Comparison of ENCODE assay signal across 18 mouse cellular contexts in the genomic region with DNA sequence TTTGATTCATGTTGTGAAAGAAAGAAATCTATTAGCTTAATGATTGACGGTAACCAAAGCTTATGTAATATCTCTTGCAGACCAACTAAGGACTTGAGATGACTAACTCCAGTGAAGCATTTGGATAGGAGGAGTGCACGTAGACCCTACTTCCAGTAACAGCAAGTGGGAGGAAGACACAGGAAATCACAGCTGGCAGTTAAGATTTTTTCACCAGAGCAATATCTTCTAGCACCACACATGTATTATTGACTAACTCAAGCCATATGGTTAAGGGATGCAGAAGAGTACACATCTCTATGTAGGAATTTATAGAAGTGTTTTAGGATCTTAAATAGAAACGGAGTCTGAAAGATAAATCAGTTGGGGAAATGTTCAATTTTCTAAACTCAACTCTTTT.
"Had no signal": no experiment of that assay in that cellular context is flagged by ENCODE, and none has a peak within 500 bp of the region (broad histone marks: within the 10 kb centered on the region; RNA-seq: fewer than 3 reads in every experiment).

No protein-coding gene starts in this region.

- H3K27ac ChIP-seq: intestine, embryonic 15.5 days; layer of hippocampus, adult 2 months; limb, embryonic 12.5 days; liver, embryonic 13.5 days; lung, embryonic 15.5 days; macrophage; midbrain, embryonic 12.5 days; neural tube, embryonic 13.5 days had no signal

- H3K4me1 ChIP-seq: intestine, embryonic 15.5 days; limb, embryonic 12.5 days; liver, embryonic 13.5 days; lung, embryonic 15.5 days; megakaryocyte, embryonic 14.5 days; midbrain, embryonic 12.5 days; neural tube, embryonic 13.5 days had no signal

- H3K9me3 ChIP-seq: intestine, embryonic 15.5 days; limb, embryonic 12.5 days; liver, embryonic 13.5 days; lung, embryonic 15.5 days; megakaryocyte, embryonic 14.5 days; midbrain, embryonic 12.5 days; neural tube, embryonic 13.5 days had no signal

- DNase-seq: kidney, adult 18-20 months; kidney, postnatal 10 days; kidney, postnatal 4 days; liver; liver, embryonic 13.5 days; liver, postnatal 0 days; lung, postnatal 14 days; retina, postnatal 1 day; thymus, postnatal 4 days had no signal

- H3K4me3 ChIP-seq: intestine, embryonic 15.5 days; layer of hippocampus, adult 2 months; limb, embryonic 12.5 days; liver, embryonic 13.5 days; lung, embryonic 15.5 days; megakaryocyte, embryonic 14.5 days; midbrain, embryonic 12.5 days; neural tube, embryonic 13.5 days had no signal

- H3K4me2 ChIP-seq: intestine, embryonic 15.5 days; limb, embryonic 12.5 days; liver, embryonic 13.5 days; lung, embryonic 15.5 days; midbrain, embryonic 12.5 days; neural tube, embryonic 13.5 days had no signal

- H3K36me3 ChIP-seq: intestine, embryonic 15.5 days; limb, embryonic 12.5 days; liver, embryonic 13.5 days; lung, embryonic 15.5 days; midbrain, embryonic 12.5 days; neural tube, embryonic 13.5 days had no signal

- ATAC-seq: intestine, embryonic 15.5 days; liver, postnatal 0 days; midbrain, embryonic 16.5 days had no signal

- H3K9ac ChIP-seq: intestine, embryonic 15.5 days; limb, embryonic 12.5 days; liver, embryonic 13.5 days; liver, postnatal 0 days; lung, embryonic 15.5 days; midbrain, embryonic 12.5 days; neural tube, embryonic 13.5 days had no signal

- H3K27me3 ChIP-seq: intestine, embryonic 15.5 days; limb, embryonic 12.5 days; liver, embryonic 13.5 days; lung, embryonic 15.5 days; megakaryocyte, embryonic 14.5 days; midbrain, embryonic 12.5 days; neural tube, embryonic 13.5 days had no signal
